Mouse (Mus musculus) stomach, postnatal 0 days (tissue): ENCODE results near the gene Cyp21a1. TPM values are rescaled to one million over a fixed set of nuclear protein-coding genes. Genes with fewer than 3 reads are reported as not detected.
"Not testable (repeated sequence)": the region's sequence is repeated elsewhere in the genome, so short reads cannot be mapped to it uniquely, and the experiment has no call there.

Source experiments
- ATAC-seq: fragments of 200-750 bp; cut with Nextera tagmentation; 2 replicates; pipeline ENCODE4 v1.8.0; 2017; ENCODE audit not compliant: low FRiP score, low TSS enrichment
- DNase-seq: peaks from one replicate; pipeline ENCODE4 v3.0.0-alpha.2; 2016; ENCODE audit warnings: low spot score
- H3K27ac ChIP-seq: fragments of 300-500 bp; sonication (generic); replicated peaks from 2 replicates; pipeline ENCODE4 v1.5.1; 2014; ENCODE audit warnings: mild to moderate bottlenecking, control low read depth
- H3K27me3 ChIP-seq: fragments of 300-500 bp; sonication (generic); 2 replicates; pipeline ENCODE4 v1.6.1; 2014; ENCODE audit warnings: low read length; ENCODE audit not compliant: control insufficient read depth, insufficient read depth
- H3K36me3 ChIP-seq: fragments of 300-500 bp; sonication (generic); 2 replicates; pipeline ENCODE4 v1.6.1; 2014; ENCODE audit warnings: low read length, mixed read lengths; ENCODE audit not compliant: control insufficient read depth, insufficient read depth
- H3K4me1 ChIP-seq: fragments of 300-500 bp; sonication (generic); replicated peaks from 2 replicates; pipeline ENCODE4 v1.6.1; 2014; ENCODE audit warnings: antibody characterized with exemption; ENCODE audit not compliant: control insufficient read depth, insufficient read depth
- H3K4me2 ChIP-seq: fragments of 300-500 bp; sonication (generic); replicated peaks from 2 replicates; pipeline ENCODE4 v1.6.1; 2014; ENCODE audit warnings: low read depth, mild to moderate bottlenecking, control low read depth, moderate library complexity
- H3K4me3 ChIP-seq: fragments of 300-500 bp; sonication (generic); 2 replicates; pipeline ENCODE4 v1.5.1; 2014; ENCODE audit warnings: low read depth, low read length, control low read depth
- H3K9ac ChIP-seq: fragments of 300-500 bp; sonication (generic); 2 replicates; pipeline ENCODE4 v1.6.1; 2014; ENCODE audit warnings: mild to moderate bottlenecking, low read length, control low read depth, mixed read lengths
- H3K9me3 ChIP-seq: fragments of 300-500 bp; sonication (generic); 2 replicates; pipeline ENCODE4 v1.6.1; 2016; ENCODE audit warnings: low read length; ENCODE audit not compliant: control insufficient read depth
- CTCF ChIP-seq: IDR thresholded peaks from 2 replicates; pipeline ENCODE4 v1.5.1; 2016; ENCODE audit warnings: antibody characterized with exemption, low read depth, mild to moderate bottlenecking, moderate library complexity
- EP300 ChIP-seq: optimal IDR thresholded peaks from 2 replicates; pipeline ENCODE3; 2016; ENCODE audit warnings: antibody characterized with exemption
- WGBS: fragments of 180-500 bp; shearing (Covaris S2); extraction: QIAGEN DNeasy Blood & Tissue Kit; methylation state at CpG from one replicate; pipeline ENCODE4 v1.1.7; 2014; 5-methylcytosine and 5-hydroxymethylcytosine counted together
- polyA plus RNA-seq: library from polyadenylated mRNA; unstranded; fragments of >200 nt; fragmentation: Nextera tagmentation; extraction: Ambion mirVana; gene quantifications from 2 replicates; pipeline ENCODE4 v1.2.1, GENCODE M21; 2015

Gene Cyp21a1
- polyA plus RNA-seq, 1 experiment from 2014 or later = not detected

GRCm38 (mm10) chr17:34808599-34809205, 4.3 kb upstream of the Cyp21a1 start:
- Histone ChIP-seq H3K9ac (no peak overlapping the region), H3K9me3 (no peaks in the 10 kb centered on the region), H3K36me3 (no peaks in the 10 kb centered on the region), H3K27me3 (no peaks in the 10 kb centered on the region), H3K4me3 (no peak overlapping the region), H3K4me1 (no peaks in the 10 kb centered on the region), H3K27ac (no peak overlapping the region), H3K4me2 (no peak overlapping the region)
- WGBS = 76% methylated on average over 6 of the region's 6 CpGs
- no peak for ATAC-seq
- TF ChIP-seq CTCF (no peak), EP300 (no peak)
- DNase-seq = no peak

- no peak for TF ChIP-seq CTCF
- Histone ChIP-seq H3K4me2 (no peak overlapping the region), H3K4me3 (no peak overlapping the region), H3K27ac (no peak overlapping the region), H3K9ac (no peak overlapping the region), H3K27me3 (no peaks in the 10 kb centered on the region), H3K4me1 (no peaks in the 10 kb centered on the region), H3K36me3 (no peaks in the 10 kb centered on the region), H3K9me3 (no peaks in the 10 kb centered on the region)
- 63% methylated on average over 3 of the region's 3 CpGs for WGBS
- ATAC-seq (no peak), DNase-seq (no peak)
Measured at GRCm38 (mm10) chr17:34807176-34807575, 2.8 kb upstream of the Cyp21a1 start.

GRCm38 (mm10) chr17:34804871-34805562, 656 bp upstream of the Cyp21a1 start:
- Histone ChIP-seq H3K27me3 (no peaks in the 10 kb centered on the region), H3K4me1 (no peaks in the 10 kb centered on the region), H3K9ac (no peak overlapping the region), H3K4me3 (no peak overlapping the region), H3K36me3 (no peaks in the 10 kb centered on the region), H3K4me2 (no peak overlapping the region), H3K27ac (no peak overlapping the region), H3K9me3 (no peaks in the 10 kb centered on the region)
- DNase-seq (no peak), ATAC-seq (no peak)
- TF ChIP-seq CTCF = peak; percentile 60
- TF ChIP-seq EP300 = no peak
- WGBS = 74% methylated on average over 6 of the region's 6 CpGs

GRCm38 (mm10) chr17:34803367-34803766, 994 bp downstream of the Cyp21a1 start:
- H3K9ac ChIP-seq, H3K4me2 ChIP-seq, H3K27ac ChIP-seq, H3K9me3 ChIP-seq, ATAC-seq, H3K4me1 ChIP-seq, H3K36me3 ChIP-seq, DNase-seq, H3K27me3 ChIP-seq, H3K4me3 ChIP-seq: not testable (repeated sequence)
- 87% methylated on average over 6 of the region's 6 CpGs for WGBS

- not testable (repeated sequence) for H3K36me3 ChIP-seq, H3K9me3 ChIP-seq, H3K4me2 ChIP-seq, H3K4me1 ChIP-seq, ATAC-seq, H3K27ac ChIP-seq, H3K9ac ChIP-seq, H3K4me3 ChIP-seq, H3K27me3 ChIP-seq, DNase-seq
- 91% methylated on average over 9 of the region's 9 CpGs for WGBS
Measured at GRCm38 (mm10) chr17:34802756-34803155, 1.6 kb downstream of the Cyp21a1 start.

GRCm38 (mm10) chr17:34800781-34801305, 3.5 kb downstream of the Cyp21a1 start:
- H3K27me3 ChIP-seq, ATAC-seq, H3K27ac ChIP-seq, H3K9ac ChIP-seq, H3K4me1 ChIP-seq, H3K9me3 ChIP-seq, H3K4me3 ChIP-seq, H3K36me3 ChIP-seq, DNase-seq, H3K4me2 ChIP-seq: not testable (repeated sequence)
- WGBS = 90% methylated on average over 16 of the region's 16 CpGs
